Mouse (Mus musculus): ENCODE data around the gene Dok7.

DNA sequence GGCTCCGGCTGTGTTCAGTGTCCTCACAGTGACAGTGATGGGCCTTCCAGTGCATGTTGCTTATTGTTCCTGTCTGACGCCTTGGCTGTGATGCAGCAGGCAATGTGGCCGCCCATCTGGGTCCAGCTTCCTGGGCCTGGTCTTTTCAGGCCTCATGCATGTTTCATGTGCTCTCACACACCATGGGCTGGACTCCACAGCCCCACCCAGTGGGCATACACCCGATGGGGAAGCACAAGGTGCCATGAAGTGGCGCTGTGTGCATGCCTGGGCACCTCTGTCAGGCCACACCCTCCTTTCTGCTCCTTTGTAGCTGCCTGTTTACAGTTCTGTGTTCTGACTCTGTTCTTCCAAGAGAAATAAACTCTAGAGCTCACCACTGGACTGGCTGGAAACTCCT, 23.5 kb upstream of the Dok7 start:
- TF ChIP-seq CTCF (conservative IDR thresholded peaks at IDR 0.05; ENCODE audit: low read length): no peak; the same call in 1 of the 2 replicates
- no peak for TF ChIP-seq POU5F1 (IDR thresholded peaks at IDR 0.05; ENCODE audit: borderline replicate concordance, low read length)

All from E14TG2a.4 (cell line).